Mouse (Mus musculus) layer of hippocampus, adult 11-12 months (tissue): ENCODE measurements around the gene Specc1l.
"Not testable (repeated sequence)": the region's sequence is repeated elsewhere in the genome, so short reads cannot be mapped to it uniquely, and the experiment has no call there.

Source experiments
- DNase-seq: peaks from one replicate; pipeline ENCODE4 v3.0.0; 2022; ENCODE audit warnings: low spot score

Specc1l gene

DNA sequence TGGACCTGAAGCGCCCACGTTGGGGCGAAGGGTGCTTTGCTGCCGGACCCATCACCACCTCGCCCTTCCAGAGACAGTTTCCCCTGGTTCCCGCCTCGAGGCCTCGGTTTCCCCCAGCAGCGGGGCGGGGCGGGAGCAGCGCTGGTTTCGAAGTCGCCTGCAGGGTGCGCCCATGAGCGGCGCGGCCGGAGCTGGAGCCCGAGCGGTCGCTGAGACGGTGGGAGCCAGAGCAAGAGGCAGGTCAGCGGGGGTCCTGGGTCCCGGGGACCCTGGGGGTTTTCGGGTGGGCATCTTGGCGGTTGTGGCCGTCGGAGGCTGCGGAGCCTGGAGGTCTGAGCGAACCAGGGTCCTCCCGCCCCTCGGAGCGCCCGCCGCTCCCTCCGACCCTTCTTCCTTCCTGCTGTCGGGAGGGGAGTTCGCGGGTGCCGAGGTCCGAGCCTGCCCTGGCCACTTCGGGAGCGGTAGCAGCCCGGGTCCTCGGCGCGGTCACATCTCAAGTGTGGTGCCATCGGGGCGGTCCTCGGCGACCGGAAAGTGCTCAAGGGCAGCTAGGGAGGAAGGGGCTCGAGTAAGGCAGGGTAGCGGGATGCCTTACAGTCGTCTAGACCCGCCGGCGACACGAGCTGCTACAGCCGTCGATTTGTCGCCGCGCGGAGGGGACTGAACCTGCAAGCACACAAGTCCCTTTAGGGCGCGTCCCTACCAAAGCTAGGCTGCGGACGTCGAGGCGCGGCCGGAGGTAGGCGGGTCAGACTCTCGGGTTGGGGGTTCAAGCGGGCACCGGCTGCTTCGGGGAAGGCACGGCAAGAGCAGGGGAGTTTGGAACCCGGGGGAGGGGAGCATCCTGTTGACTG lies 105.3 kb downstream of the Specc1l start:
- no peak for DNase-seq

DNA sequence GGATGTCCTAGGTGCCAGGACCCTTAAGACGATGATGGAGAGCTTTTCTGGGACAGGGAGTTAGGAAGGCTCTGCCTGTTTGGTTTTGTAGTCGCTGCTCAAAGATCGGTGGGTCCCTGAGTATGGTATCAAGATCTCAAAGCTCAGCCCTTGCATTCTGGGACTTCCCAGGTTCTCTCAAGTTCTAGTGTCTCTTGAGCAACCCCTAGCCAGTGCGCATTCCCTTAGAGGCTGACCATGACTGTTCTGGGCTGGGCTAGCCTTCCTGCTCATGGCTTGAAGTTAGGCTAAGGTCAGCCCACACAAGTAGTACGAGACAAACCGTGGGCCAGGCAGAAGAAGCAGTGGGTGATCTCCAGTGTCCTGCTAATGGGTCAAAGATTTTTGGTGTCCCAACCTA lies 106.3 kb downstream of the Specc1l start:
- no peak for DNase-seq

DNA sequence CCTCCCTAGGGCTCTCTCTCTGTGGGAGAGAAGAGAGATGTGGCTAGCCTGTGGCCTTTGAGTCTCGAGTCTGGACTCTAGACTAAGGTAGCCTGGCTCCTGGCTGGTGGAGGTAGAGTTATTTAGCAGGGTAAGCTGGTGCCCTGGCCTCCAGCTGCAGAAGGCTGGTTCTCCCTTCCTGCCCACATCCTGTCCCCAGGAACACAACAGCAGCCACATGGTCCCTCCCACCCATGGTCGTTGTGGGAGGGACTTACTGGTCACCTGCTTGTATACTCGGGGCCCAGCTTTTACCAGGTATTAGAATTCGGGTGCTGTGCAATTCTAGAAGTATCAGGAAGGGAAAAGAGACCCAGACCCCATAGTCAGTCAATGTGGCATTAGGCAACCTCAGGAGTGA lies 108.4 kb downstream of the Specc1l start:
- no peak for DNase-seq

DNA sequence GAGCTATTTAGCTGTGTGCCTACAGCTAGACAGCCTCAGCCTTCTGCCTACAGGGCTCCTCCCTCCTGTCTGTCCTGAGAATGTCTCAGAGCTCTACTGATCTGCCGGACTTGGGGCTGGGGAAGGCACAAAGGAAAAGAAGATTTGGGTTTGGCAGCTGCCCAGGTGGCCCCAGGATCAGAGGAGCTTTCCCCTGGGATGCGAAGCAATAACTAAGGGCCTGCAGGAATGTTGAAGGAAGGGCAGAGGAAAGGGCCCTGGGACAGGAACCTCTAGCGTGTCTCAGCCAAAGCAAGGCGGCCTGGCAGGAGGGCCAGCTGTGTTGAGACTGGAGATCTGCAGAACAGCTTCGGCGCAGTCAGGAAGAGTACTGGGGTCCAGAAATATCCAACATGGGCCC lies 111.1 kb downstream of the Specc1l start:
- no peak for DNase-seq

DNA sequence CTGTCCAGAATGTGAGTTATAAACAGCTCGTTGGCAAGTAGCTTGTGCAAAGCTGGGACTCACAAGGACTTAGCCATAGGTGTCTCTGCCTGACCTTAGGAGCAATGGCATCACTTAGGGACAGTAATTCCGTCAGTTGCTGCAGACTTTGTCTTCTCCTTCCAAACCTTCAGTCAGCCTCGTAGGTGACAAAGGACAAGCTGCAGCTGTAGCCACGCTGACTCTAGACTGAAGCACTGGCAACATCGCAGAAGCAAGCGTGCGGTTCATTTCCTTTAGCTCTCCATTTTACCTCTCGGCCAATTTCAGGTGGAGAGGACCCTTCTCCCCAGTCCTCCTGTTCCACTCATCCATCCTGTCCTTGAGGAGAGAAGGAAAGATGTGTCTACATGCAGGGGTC lies 112.1 kb downstream of the Specc1l start:
- no peak for DNase-seq

DNA sequence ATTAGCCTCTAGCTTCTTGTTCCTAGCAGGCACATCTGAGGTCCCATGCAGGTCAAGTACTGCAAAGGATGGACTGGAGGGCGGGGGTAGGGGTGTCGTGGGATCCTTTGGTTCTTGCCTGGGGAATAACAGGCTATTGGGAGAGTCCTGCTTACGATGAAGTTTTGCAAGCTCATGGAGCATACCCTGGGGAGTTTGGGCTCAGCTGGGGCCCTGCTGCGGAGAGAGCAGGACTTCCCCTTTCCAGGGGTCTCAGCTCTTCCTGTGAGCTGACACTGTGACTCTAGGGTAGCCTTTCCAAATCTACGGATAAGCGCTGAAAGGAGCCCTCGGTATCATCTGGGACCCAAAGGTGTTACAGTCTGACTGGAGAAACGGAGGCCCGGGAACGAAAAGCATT lies 112.5 kb downstream of the Specc1l start:
- no peak for DNase-seq

DNA sequence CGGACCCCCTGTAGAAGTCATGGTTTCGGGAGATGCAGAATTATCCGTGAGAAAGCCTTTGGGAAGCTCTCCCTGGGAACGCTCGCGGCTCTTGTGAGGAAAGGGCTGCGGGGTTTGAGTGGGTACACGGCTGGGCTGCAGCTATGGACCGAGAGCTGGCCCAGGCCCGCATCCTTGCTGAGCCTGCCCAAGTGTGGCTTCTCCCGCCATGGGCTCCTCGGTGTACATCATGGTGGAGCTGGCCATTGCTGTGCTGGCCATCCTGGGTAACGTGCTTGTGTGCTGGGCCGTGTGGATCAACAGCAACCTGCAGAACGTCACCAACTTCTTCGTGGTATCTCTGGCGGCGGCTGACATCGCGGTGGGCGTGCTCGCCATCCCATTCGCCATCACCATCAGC lies 113.9 kb downstream of the Specc1l start:
- DNase-seq = no peak

DNA sequence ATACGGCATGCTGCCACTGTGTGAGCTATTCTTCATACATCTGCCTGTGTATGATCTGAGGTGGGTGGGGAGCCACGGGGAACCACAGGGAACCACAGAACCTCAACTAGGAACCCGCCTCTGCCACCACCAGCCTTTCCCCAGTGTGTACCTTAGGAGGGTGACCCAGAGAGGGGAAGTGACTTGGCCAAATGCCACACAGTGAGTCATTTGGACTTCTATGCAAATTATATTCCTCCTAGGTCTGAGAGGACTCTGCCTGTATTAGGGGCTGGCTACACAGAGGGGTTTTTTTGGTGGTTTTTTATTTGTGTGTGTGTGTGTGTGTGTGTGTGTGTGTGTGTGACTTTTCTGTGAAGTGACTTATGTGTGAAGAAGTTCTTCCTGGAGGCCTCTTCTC lies 114.7 kb downstream of the Specc1l start:
- no peak for DNase-seq

DNA sequence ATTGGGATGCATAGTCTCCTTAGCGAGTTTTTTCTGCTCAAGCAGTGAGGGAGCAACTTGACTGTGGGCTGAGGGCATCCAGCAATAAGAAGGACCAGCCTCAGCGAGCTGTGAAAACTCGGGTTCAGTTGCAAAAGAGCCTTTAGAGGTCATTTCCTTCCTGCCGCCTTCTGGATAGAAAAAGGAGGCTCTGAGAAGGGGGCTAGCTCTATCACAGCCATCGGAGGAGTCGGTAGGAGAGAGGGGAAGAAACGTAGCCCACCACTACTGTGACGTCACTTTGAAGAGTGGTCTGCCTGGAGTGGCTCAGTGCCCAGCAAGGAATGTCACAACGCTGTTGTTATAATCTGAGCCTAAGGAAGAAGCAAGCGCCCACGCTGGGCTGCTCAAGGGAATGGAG lies 115.2 kb downstream of the Specc1l start:
- DNase-seq = no peak

DNA sequence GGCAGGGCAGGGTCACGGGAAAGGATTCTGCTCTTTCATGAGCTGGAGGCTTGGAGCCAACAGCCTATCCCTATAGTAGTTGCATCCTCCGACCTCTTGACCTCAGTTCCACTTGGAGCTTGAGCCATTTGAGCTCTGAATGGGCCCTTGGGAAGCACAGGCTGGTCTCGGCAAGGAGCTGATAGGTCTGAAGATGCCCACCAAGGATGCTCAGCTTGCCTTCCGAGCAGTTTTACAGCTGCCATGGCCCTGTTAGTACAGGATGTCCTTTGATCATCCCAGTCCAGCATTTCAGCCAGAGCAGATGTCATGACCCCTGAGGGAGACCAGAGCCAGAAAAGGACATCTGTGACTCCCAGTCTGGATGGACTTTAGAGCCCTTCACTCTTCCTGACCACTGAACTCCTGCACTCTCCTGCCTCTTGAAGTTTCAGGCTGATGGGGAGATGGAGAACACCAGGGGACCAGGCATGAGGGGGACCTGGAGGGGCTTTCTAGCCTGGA lies 116.4 kb downstream of the Specc1l start:
- no peak for DNase-seq

DNA sequence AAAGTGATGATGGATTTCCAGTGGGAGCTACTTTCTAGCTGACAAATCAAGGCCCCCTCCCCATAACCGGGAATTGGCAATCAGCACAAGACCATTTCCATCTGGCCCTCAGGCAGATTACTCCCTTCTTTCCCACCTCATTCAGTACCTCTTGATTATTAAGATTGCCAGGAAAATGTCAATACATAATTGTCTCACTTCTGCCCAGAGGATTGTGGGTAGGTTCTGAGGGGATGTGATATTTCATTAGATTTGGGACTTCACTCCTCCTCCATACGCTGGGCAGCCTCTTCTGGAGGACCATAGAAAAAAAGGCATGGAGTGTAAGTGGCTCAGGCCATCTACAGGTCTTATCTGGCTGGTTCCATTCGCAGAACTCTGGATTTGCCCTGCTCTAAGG lies 120.4 kb downstream of the Specc1l start:
- no peak for DNase-seq

DNA sequence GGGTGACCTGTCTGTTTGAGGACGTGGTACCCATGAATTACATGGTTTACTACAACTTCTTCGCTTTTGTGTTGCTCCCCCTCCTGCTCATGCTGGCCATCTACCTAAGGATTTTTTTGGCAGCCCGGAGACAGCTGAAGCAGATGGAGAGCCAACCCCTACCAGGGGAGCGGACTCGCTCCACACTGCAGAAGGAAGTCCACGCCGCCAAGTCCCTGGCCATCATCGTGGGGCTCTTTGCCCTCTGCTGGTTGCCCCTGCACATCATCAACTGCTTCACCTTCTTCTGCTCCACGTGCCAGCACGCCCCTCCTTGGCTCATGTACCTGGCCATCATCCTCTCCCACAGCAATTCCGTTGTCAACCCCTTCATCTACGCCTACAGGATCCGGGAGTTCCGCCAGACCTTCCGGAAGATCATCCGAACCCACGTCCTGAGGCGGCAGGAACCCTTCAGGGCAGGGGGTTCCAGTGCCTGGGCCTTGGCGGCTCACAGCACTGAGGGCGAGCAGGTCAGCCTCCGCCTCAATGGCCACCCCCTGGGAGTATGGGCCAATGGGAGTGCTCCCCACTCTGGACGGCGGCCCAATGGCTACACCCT lies 121.4 kb downstream of the Specc1l start:
- DNase-seq = no peak

DNA sequence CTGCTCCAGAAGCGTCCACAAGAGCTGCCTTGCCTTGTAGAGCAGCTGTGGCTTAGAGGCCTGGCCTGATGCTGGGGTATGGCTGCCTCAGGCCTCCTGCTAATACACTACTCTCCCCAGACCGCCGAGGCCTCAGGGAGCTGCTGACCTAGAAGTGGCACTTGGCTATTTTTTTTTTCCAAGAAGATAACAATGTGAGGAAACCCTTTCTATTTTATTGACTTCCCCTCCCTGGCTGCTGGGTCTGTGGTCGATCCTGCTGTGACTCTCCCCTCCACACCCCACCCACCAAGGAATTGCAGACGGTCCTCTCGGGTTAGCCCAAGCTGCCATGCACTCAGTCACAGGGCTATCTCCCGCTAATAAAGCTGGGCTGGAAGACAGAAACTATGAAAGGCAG lies 122.3 kb downstream of the Specc1l start:
- no peak for DNase-seq

DNA sequence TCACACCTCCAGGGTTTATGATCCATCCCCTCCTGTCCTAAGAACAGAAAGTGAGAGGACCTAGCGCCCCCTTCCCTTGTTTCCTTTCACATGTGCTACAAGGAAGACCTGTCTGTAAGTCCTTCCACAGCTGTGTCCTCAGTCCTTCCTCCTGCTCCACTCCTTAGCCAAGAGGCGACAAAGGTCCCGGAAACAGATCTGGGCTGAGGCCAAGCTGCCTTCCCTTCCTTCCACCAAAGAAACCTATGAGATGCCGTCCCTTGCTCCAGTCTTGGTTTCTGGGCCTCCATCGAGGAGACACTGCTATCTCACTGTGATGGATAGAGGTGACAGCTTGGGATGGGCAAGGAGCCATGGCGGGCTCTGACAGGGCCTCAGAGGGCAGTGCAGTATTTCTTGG lies 123.2 kb downstream of the Specc1l start:
- no peak for DNase-seq

DNA sequence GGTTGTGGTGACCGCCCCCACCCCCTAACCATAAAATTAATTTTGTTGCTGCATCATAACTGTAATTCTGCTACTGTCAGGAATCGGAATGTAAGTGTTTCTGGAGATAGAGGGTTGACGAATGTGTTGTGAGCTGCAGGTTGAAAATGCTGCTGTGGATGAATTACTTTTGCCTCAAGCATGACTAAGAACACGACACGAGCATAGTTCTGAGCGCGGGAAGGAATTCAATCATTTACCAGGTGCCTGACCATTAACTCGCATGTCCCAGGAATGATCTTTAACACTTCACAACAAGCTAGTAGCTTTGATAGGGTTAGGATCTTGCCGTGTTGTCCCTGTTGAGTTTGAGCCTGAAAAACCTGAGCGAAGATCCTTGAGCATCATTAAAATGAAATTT lies 125.4 kb downstream of the Specc1l start:
- DNase-seq = no peak

DNA sequence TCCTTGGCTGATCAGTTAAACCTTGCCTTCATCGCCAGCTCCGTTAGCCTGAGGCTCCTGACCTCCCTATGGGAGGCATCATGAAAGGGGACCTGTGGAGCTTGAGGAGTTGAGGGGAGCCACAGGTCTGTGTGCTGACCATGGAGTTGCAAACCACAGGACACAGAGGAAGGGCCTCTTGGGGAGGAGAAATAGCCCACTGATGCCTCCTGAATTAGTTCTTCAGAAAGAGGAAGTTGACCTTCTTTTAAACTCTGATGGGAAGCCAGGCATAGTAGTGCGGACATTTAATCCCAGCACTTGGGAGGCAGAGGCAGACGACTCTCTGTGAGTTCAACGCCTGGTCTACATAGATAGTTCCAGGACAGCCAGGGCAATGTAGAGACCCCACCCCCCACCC lies 127.0 kb downstream of the Specc1l start:
- DNase-seq = no peak

DNA sequence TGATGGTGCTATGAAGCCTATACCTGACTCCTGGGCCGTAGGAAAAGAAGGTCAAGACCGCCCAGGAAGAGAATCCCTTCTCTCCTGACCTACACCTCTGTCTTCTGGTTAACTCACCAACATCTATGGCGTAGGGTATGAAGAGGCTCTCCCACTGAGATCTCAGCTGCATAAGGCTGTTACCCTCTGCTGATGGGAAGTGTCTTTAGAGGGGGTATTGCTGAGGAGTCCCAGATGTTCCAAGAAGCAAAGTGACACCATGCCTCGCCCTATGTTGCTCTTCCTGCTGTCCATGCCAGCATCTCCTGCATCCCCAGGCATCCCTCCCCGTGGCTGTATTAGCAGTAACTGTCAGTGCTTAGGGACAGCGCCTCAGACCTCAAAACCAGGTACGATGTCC lies 127.5 kb downstream of the Specc1l start:
- DNase-seq = no peak

DNA sequence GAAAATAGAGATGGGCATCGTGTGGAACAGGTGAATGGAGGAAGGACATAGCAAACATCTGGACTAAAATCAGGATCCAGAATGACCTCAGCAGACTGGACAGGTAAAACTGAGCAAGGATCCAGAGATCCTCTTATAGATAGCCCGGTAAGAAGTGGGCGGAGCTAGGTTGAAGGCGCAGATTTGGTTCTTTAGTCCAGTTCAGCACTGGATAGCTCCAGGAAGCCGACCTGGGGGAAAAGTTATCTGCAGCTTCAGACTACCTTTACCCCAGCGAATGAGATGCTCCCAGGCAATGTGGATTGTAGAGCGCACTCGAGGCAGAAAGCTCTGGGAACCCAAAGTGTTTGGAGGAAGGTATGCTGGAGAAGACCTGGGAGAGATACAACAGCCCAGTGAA lies 130.1 kb downstream of the Specc1l start:
- no peak for DNase-seq

DNA sequence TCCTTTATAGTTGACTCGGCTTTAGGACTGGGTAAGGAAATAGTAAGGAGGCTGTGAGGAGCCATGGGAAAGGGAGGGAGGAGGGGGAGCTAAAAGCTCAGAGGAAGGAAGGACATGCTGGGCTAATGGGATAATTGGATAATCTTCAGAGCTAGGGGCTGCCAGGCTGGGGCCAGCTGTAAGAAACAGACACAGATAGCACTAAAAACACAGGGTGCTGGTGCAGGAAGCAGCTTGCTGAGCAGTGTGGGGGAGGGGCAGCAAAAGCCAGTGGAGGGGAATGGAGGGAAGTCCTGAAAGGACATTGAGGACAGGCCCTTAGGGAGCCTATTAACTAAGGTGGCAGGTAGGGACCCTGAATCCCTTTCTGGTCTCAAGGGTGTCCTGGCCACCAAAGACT lies 132.7 kb downstream of the Specc1l start:
- DNase-seq = not testable (repeated sequence)

DNA sequence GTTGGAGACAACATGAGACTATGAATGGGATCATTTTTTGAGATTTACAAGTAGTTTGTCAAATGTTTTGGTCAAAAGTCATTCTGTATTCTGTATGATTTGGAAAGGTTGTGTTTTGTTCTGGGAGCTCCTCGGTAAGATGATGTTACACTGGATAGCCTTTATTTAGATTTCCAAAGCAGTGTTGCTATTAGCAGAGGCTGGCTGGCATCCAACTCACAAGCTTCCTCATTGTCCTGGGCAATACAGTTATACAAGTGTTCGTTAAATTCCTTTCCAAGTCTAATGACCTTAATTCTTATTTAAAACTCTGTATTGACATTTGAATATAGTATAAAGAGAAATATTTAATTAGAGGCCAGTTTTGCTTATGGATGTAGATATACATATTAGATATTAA lies 133.4 kb downstream of the Specc1l start:
- no peak for DNase-seq

DNA sequence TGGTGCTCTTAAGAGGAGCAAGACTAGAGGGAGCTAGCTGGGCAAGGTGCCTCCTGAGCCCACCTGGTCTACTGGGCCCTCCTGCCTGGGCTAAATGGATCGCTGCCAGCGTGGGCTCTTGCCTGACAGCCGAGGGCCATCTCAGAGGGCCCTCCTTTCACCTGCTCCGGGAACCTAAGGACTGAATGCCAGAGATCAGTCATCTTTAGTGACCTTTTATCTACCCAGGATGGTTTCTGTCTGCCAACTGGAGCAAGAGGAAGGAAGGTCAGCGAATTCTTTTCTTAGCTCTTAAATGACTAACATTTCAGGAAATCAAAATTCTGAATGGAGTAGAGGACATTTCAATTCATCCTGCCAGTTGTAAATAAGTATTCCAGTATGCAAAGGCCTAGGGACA lies 138.7 kb downstream of the Specc1l start:
- DNase-seq = no peak

DNA sequence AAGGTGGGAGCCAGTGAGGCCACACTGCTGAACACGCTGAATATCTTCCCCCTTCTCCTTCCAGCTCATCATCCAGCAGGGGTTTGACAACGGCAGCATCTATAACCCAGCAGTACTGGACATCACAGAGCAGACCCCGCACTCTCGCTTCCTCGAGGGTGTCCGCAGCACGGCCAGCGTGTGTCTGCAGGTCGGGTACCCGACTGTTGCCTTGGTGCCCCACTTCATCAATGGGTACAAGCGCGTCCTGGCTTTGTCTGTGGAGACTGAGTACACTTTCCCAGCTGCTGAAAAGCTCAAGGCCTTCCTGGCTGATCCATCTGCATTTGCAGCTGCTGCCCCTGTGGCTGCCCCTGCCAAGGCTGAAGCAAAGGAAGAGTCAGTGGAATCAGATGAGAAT lies 140.7 kb downstream of the Specc1l start:
- DNase-seq = no peak

DNA sequence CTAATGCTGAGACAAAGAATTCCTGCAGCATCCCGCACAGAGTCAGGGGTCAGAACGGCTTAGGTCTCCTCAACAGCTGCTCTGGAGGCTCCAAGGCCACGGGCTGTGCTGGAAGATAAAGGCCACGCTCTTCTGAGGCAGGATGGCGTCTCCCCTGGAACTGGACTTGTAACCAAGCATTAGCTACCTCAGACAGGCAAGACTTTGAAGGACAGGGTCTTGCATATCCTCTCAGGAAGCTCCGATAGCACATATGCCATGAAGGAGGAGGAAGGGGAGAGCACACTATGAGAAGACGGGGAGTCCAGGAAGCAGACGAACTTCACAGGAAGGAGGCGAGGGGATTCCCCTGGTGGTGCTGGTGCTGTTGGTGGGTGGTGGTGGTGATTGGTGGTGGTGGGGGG lies 142.0 kb downstream of the Specc1l start:
- DNase-seq = not testable (repeated sequence)

DNA sequence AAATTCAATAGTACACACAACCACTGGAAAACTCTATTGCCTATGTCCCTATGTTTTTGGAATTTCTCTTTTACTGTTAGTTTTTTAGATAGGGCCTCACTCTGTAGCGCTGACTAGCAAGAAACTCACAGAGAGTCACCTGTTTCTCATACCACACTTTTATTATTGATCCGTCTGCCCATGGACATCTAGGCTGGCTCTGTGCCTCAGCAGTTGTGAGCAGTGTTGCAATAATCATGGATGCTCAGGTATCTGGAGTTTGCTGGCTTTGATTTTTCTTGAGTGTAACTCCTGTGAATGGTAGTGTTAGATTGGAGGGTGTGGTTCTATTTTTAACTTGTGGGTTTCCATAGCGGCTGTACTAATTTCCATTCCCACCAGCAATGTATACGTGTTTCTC lies 143.5 kb downstream of the Specc1l start:
- no peak for DNase-seq
